Mouse (Mus musculus) forebrain, embryonic 14.5 days (tissue): ENCODE measurements at regions not wholly inside any gene's neighbourhood (a gene's known extent, or its start where the extent isn't known, plus 50 kb on each side); places are given as distances from the start of the nearest gene placed in this dataset.

Source experiments
- ATAC-seq: fragments of 200-750 bp; cut with Nextera tagmentation; 2 replicates; pipeline ENCODE4 v1.8.0; 2017; ENCODE audit warnings: mild to moderate bottlenecking, moderate library complexity
- DNase-seq: peaks from one replicate; pipeline ENCODE4 v3.0.0-alpha.2; 2015; ENCODE audit warnings: low spot score
- H3K27ac ChIP-seq: fragments of 300-500 bp; sonication (generic); 2 replicates; pipeline ENCODE4 v1.5.1; 2014; ENCODE audit warnings: low read depth, mild to moderate bottlenecking, control low read depth, low read length, moderate library complexity
- H3K27me3 ChIP-seq: fragments of 300-500 bp; sonication (generic); replicated peaks from 2 replicates; pipeline ENCODE4 v1.6.1; 2014; ENCODE audit warnings: low read length, control low read depth, mixed read lengths; ENCODE audit not compliant: control insufficient read depth, insufficient read depth
- H3K36me3 ChIP-seq: fragments of 300-500 bp; sonication (generic); 2 replicates; pipeline ENCODE4 v1.6.1; 2014; ENCODE audit warnings: low read length, control low read depth; ENCODE audit not compliant: control insufficient read depth, insufficient read depth
- H3K4me1 ChIP-seq: fragments of 300-500 bp; sonication (generic); 2 replicates; pipeline ENCODE4 v1.6.1; 2014; ENCODE audit warnings: antibody characterized with exemption, low read length, control low read depth; ENCODE audit not compliant: control insufficient read depth, insufficient read depth
- H3K4me2 ChIP-seq: fragments of 300-500 bp; sonication (generic); 2 replicates; pipeline ENCODE4 v1.6.1; 2014; ENCODE audit warnings: mild to moderate bottlenecking, control low read depth, low read length
- H3K4me3 ChIP-seq: fragments of 300-500 bp; sonication (generic); 2 replicates; pipeline ENCODE4 v1.5.1; 2014; ENCODE audit warnings: low read depth, low read length, control low read depth
- H3K9ac ChIP-seq: fragments of 300-500 bp; sonication (generic); 2 replicates; pipeline ENCODE4 v1.6.1; 2014; ENCODE audit warnings: mild to moderate bottlenecking, low read length, control low read depth, moderate library complexity
- H3K9me3 ChIP-seq: fragments of 300-500 bp; sonication (generic); replicated peaks from 2 replicates; pipeline ENCODE4 v1.6.1; 2016; ENCODE audit warnings: low read length, control low read depth, mixed read lengths; ENCODE audit not compliant: control insufficient read depth
- WGBS: fragments of 180-500 bp; shearing (Covaris S2); extraction: QIAGEN DNeasy Blood & Tissue Kit; methylation state at CpG from one replicate; pipeline ENCODE4 v1.1.7; 2014; 5-methylcytosine and 5-hydroxymethylcytosine counted together

DNA sequence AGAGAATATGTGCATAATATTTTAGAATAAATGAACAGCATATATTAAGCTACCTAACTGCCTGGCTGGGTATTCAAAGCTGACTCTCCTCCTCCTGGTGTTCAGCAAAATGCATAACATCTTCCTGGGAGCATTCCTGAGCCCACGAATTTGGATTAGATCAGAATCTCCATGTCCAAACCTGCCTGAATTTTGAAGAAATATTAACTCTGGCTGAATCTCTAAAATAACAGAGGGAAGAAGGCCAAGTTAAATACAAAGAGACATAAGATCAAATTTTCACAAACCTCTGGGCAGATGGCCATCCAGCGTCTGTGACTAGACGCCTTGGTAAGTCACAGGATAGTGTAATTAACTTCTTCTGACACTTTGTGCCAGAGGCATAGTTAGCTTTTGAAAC, 95.2 kb upstream of the Lifr start:
- Histone ChIP-seq H3K9me3 (no peaks in the 10 kb centered on the region), H3K4me1 (no peaks in the 10 kb centered on the region), H3K27me3 (no peaks in the 10 kb centered on the region), H3K9ac (no peak overlapping the region), H3K4me2 (no peak overlapping the region), H3K36me3 (no peaks in the 10 kb centered on the region), H3K4me3 (no peak overlapping the region), H3K27ac (no peak overlapping the region)
- 78% methylated on average over 3 of the region's 3 CpGs for WGBS
- ATAC-seq (no peak), DNase-seq (no peak)

- no peak overlapping the region for H3K9ac ChIP-seq
- H3K27me3 ChIP-seq: no peaks in the 10 kb centered on the region
- H3K9me3 ChIP-seq: no peaks in the 10 kb centered on the region
- H3K4me3 ChIP-seq: no peak overlapping the region
- no peaks in the 10 kb centered on the region for H3K4me1 ChIP-seq
- no peak overlapping the region for H3K4me2 ChIP-seq
- no peaks in the 10 kb centered on the region for H3K36me3 ChIP-seq
- 91% methylated on average over 5 of the region's 5 CpGs for WGBS
- ATAC-seq: no peak
- H3K27ac ChIP-seq: no peak overlapping the region
- DNase-seq: no peak
Measured at GRCm38 (mm10) chr15:6997871-6998270, 92.5 kb upstream of the Lifr start.

DNA sequence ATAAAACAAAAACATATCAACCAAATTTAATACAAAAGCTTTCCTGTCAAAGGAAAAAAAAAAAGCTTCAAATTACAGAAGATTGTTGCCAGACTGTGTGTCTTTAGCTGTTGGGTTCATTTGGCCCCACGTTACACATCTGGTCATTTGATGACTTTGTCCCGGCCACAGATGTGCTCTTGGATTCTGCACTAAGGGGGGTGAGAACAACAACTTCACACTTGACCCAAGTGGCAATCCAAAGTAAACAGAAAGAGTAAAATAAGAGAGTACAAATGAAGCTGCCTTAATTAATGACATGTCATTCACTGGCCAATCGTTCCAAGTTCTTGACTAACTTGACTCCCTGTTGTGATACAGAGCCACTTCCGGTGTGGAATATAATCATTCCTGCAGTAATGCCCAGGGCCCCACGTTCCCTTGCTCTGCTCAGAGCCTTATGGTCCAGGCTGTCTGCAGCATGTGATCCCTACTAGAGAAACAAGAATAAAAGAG, 91.8 kb upstream of the Lifr start:
- Histone ChIP-seq H3K27me3 (no peaks in the 10 kb centered on the region), H3K4me2 (no peak overlapping the region), H3K27ac (no peak overlapping the region), H3K4me3 (no peak overlapping the region), H3K4me1 (no peaks in the 10 kb centered on the region), H3K36me3 (no peaks in the 10 kb centered on the region), H3K9me3 (no peaks in the 10 kb centered on the region), H3K9ac (no peak overlapping the region)
- DNase-seq (no peak), ATAC-seq (no peak)
- WGBS: 73% methylated on average over 5 of the region's 5 CpGs

- 84% methylated on average over 3 of the region's 3 CpGs for WGBS
- no peaks in the 10 kb centered on the region for H3K4me1 ChIP-seq
- H3K36me3 ChIP-seq: no peaks in the 10 kb centered on the region
- no peak overlapping the region for H3K27ac ChIP-seq
- ATAC-seq (no peak), DNase-seq (no peak)
- H3K9ac ChIP-seq: no peak overlapping the region
- no peaks in the 10 kb centered on the region for H3K27me3 ChIP-seq
- no peak overlapping the region for H3K4me2 ChIP-seq
- H3K9me3 ChIP-seq: no peaks in the 10 kb centered on the region
- no peak overlapping the region for H3K4me3 ChIP-seq
Measured at GRCm38 (mm10) chr15:6999667-7000066, 90.7 kb upstream of the Lifr start.

DNA sequence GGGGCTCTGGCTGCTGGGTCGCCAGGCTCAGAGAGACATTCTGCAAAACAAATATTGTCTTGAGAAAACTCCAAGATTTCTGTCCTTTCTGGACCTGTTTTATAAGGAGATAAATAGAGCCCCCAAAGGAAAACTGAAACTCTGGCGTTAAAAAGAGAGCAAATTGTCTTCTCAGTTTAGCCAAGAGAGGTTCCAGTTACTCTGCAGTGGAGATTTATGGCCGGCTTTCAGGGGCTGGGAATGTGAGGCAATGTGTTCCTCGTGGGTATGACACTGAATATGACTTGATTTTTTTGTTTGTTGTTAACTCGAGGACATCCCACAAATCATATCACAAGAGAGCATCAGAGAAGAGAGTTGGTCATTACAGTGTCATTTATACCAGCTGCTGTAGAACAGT, 88.2 kb upstream of the Lifr start:
- Histone ChIP-seq H3K27ac (no peak overlapping the region), H3K27me3 (no peaks in the 10 kb centered on the region), H3K36me3 (no peaks in the 10 kb centered on the region), H3K9ac (no peak overlapping the region), H3K4me3 (no peak overlapping the region), H3K4me2 (no peak overlapping the region), H3K9me3 (no peaks in the 10 kb centered on the region), H3K4me1 (no peaks in the 10 kb centered on the region)
- DNase-seq (no peak), ATAC-seq (no peak)
- 80% methylated on average over 5 of the region's 5 CpGs for WGBS

DNA sequence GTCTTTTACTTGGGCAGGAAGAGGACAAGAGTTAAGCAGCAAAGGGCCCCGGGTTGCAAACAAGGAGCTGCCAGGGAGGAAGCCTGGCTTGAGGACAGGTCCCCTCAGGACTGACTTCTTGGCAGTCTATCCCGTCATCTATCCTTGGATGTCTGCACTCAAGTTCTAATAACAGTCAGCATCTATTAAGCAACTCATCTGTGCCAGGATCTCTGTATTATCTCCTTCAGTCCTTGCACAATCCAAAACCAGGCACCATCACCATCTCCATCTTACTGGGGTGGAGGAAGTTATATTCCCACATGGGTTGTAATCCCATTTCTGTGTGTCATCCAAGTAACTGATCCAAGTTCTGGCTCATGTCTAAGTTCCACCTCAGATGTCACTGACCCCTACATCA, 87.1 kb upstream of the Lifr start:
- Histone ChIP-seq H3K36me3 (no peaks in the 10 kb centered on the region), H3K4me1 (no peaks in the 10 kb centered on the region), H3K4me3 (no peak overlapping the region), H3K27me3 (no peaks in the 10 kb centered on the region), H3K9me3 (no peaks in the 10 kb centered on the region), H3K9ac (no peak overlapping the region), H3K4me2 (no peak overlapping the region), H3K27ac (no peak overlapping the region)
- WGBS: 92% methylated on average over 2 of the region's 2 CpGs
- ATAC-seq: no peak
- DNase-seq: no peak

DNA sequence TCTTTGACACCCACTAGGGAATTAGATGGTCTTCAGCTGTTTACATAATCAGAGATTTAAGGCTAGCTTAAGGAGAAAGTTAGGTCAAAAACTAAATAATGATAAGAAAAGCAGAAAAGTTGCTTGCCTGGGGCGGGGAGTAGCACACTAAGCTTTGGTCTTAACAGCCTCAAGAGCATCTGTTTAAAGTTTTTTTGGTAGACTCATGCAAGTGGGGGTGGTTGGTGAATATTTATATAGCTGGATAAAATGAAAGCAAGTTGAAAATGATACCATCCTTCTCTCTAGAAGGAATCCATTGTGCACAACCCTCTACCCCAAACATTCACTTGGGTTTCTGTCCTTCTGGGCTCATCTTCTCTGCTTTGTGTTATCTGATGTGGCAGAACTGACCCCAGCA, 85.3 kb upstream of the Lifr start:
- Histone ChIP-seq H3K4me1 (no peaks in the 10 kb centered on the region), H3K27ac (no peak overlapping the region), H3K4me2 (no peak overlapping the region), H3K9me3 (no peaks in the 10 kb centered on the region), H3K27me3 (no peaks in the 10 kb centered on the region), H3K9ac (no peak overlapping the region), H3K36me3 (no peaks in the 10 kb centered on the region), H3K4me3 (no peak overlapping the region)
- ATAC-seq: no peak
- no peak for DNase-seq
- WGBS: 93% methylated on average over 1 of the region's 1 CpGs

DNA sequence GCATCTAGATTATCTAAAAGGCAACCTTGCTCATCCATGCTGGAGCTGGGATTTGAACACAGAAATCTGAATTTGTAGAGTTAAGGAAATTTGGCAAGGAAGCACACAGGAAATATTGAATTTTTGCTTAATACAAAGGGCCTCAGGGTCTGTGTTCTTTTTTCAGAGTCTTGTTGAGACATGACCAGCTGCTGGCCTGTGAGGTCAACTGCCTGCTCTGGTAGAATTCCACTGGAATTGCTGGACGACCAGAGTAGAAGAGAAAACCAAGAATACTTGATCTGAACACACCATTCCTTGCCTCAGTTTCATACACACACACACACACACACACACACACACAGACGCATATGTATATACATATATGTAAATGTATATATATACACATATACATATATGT, 84.1 kb upstream of the Lifr start:
- Histone ChIP-seq H3K9ac (no peak overlapping the region), H3K27me3 (no peaks in the 10 kb centered on the region), H3K4me3 (no peak overlapping the region), H3K4me1 (no peaks in the 10 kb centered on the region), H3K4me2 (no peak overlapping the region), H3K27ac (no peak overlapping the region), H3K9me3 (no peaks in the 10 kb centered on the region), H3K36me3 (no peaks in the 10 kb centered on the region)
- WGBS: 97% methylated on average over 2 of the region's 2 CpGs
- no peak for ATAC-seq
- no peak for DNase-seq

- Histone ChIP-seq H3K4me2 (no peak overlapping the region), H3K4me3 (no peak overlapping the region), H3K27ac (no peak overlapping the region), H3K9ac (no peak overlapping the region), H3K27me3 (no peaks in the 10 kb centered on the region), H3K36me3 (no peaks in the 10 kb centered on the region), H3K9me3 (no peaks in the 10 kb centered on the region), H3K4me1 (no peaks in the 10 kb centered on the region)
- ATAC-seq (no peak), DNase-seq (peak; percentile 4)
- WGBS: 70% methylated on average over 7 of the region's 7 CpGs
Measured at GRCm38 (mm10) chr15:7008725-7009380, 81.6 kb upstream of the Lifr start.
